Mouse (Mus musculus): Measurements from ENCODE around the gene Ifi27l2b. TPM values are rescaled to one million over a fixed set of nuclear protein-coding genes. Genes with fewer than 3 reads are reported as not detected.
"Not testable (repeated sequence)": the region's sequence is repeated elsewhere in the genome, so short reads cannot be mapped to it uniquely, and the experiment has no call there.

Gene Ifi27l2b
- polyA plus RNA-seq, 1 experiment from 2014 or later, result not detected

- H3K27me3 ChIP-seq (ENCODE audit: insufficient read depth, low read length), result no peaks in the 10 kb centered on the region
- H3K36me3 ChIP-seq (ENCODE audit: insufficient read depth, low read length), result no peaks in the 10 kb centered on the region
- TF ChIP-seq CTCF (IDR thresholded peaks at IDR 0.05; ENCODE audit: low read depth), result no peak
- no peaks in the 10 kb centered on the region for H3K4me1 ChIP-seq (replicated peaks; ENCODE audit: insufficient read depth, low read length)
- WGBS, result 67% methylated on average over 3 of the region's 3 CpGs
- no peak overlapping the region for H3K4me3 ChIP-seq (replicated peaks; ENCODE audit: low read depth, low read length)
- DNase-seq (ENCODE audit: low spot score) (no peak), ATAC-seq (replicated peaks; ENCODE audit: low FRiP score, low read depth) (no peak)
- no peak overlapping the region for H3K9ac ChIP-seq (ENCODE audit: low read depth, low read length)
- H3K4me2 ChIP-seq (ENCODE audit: low read length), result no peak overlapping the region
- no peaks in the 10 kb centered on the region for H3K9me3 ChIP-seq (replicated peaks; ENCODE audit: low read length)
- no peak overlapping the region for H3K27ac ChIP-seq
These were observed 34.2 kb upstream of the Ifi27l2b start for GRCm38 (mm10) chr12:103491091-103491730.

- H3K4me3 ChIP-seq (replicated peaks; ENCODE audit: low read depth, low read length), result no peak overlapping the region
- H3K9me3 ChIP-seq (replicated peaks; ENCODE audit: low read length), result no peaks in the 10 kb centered on the region
- no peaks in the 10 kb centered on the region for H3K27me3 ChIP-seq (ENCODE audit: insufficient read depth, low read length)
- DNase-seq (ENCODE audit: low spot score) (no peak), ATAC-seq (replicated peaks; ENCODE audit: low FRiP score, low read depth) (no peak)
- H3K9ac ChIP-seq (ENCODE audit: low read depth, low read length), result no peak overlapping the region
- TF ChIP-seq CTCF (IDR thresholded peaks at IDR 0.05; ENCODE audit: low read depth), result no peak
- WGBS, result 64% methylated on average over 2 of the region's 2 CpGs
- H3K4me1 ChIP-seq (replicated peaks; ENCODE audit: insufficient read depth, low read length), result no peaks in the 10 kb centered on the region
- H3K36me3 ChIP-seq (ENCODE audit: insufficient read depth, low read length), result no peaks in the 10 kb centered on the region
- H3K27ac ChIP-seq, result no peak overlapping the region
- no peak overlapping the region for H3K4me2 ChIP-seq (ENCODE audit: low read length)
These were observed 30.7 kb upstream of the Ifi27l2b start for GRCm38 (mm10) chr12:103487750-103488149.

- TF ChIP-seq CTCF (IDR thresholded peaks at IDR 0.05; ENCODE audit: low read depth), result no peak
- no peak overlapping the region for H3K4me3 ChIP-seq (replicated peaks; ENCODE audit: low read depth, low read length)
- 62% methylated on average over 4 of the region's 4 CpGs for WGBS
- no peaks in the 10 kb centered on the region for H3K27me3 ChIP-seq (ENCODE audit: insufficient read depth, low read length)
- DNase-seq (ENCODE audit: low spot score) (no peak), ATAC-seq (replicated peaks; ENCODE audit: low FRiP score, low read depth) (no peak)
- H3K4me2 ChIP-seq (ENCODE audit: low read length), result no peak overlapping the region
- H3K9ac ChIP-seq (ENCODE audit: low read depth, low read length), result no peak overlapping the region
- no peak overlapping the region for H3K27ac ChIP-seq
- H3K36me3 ChIP-seq (ENCODE audit: insufficient read depth, low read length), result no peaks in the 10 kb centered on the region
- H3K9me3 ChIP-seq (replicated peaks; ENCODE audit: low read length), result no peaks in the 10 kb centered on the region
- H3K4me1 ChIP-seq (replicated peaks; ENCODE audit: insufficient read depth, low read length), result no peaks in the 10 kb centered on the region
These were observed 30.3 kb upstream of the Ifi27l2b start for GRCm38 (mm10) chr12:103487276-103487675.

GRCm38 (mm10) chr12:103486726-103487125 is 29.7 kb upstream of the Ifi27l2b start:
- DNase-seq (ENCODE audit: low spot score) (no peak), ATAC-seq (replicated peaks; ENCODE audit: low FRiP score, low read depth) (no peak)
- Histone ChIP-seq H3K27me3 (ENCODE audit: insufficient read depth, low read length) (no peaks in the 10 kb centered on the region), H3K27ac (no peak overlapping the region), H3K36me3 (ENCODE audit: insufficient read depth, low read length) (no peaks in the 10 kb centered on the region), H3K9ac (ENCODE audit: low read depth, low read length) (no peak overlapping the region), H3K9me3 (replicated peaks; ENCODE audit: low read length) (no peaks in the 10 kb centered on the region), H3K4me1 (replicated peaks; ENCODE audit: insufficient read depth, low read length) (no peaks in the 10 kb centered on the region), H3K4me3 (replicated peaks; ENCODE audit: low read depth, low read length) (no peak overlapping the region), H3K4me2 (ENCODE audit: low read length) (no peak overlapping the region)
- TF ChIP-seq CTCF (IDR thresholded peaks at IDR 0.05; ENCODE audit: low read depth), result no peak
- WGBS, result 77% methylated on average over 1 of the region's 1 CpGs

GRCm38 (mm10) chr12:103484200-103484972 is 27.4 kb upstream of the Ifi27l2b start:
- not testable (repeated sequence) for ATAC-seq (replicated peaks; ENCODE audit: low FRiP score, low read depth); H3K9ac ChIP-seq (ENCODE audit: low read depth, low read length)

GRCm38 (mm10) chr12:103482781-103483180 is 25.8 kb upstream of the Ifi27l2b start:
- Histone ChIP-seq H3K36me3 (ENCODE audit: insufficient read depth, low read length) (no peaks in the 10 kb centered on the region), H3K4me2 (ENCODE audit: low read length) (no peak overlapping the region), H3K27ac (no peak overlapping the region), H3K4me1 (replicated peaks; ENCODE audit: insufficient read depth, low read length) (no peaks in the 10 kb centered on the region), H3K27me3 (ENCODE audit: insufficient read depth, low read length) (no peaks in the 10 kb centered on the region), H3K9ac (ENCODE audit: low read depth, low read length) (no peak overlapping the region), H3K9me3 (replicated peaks; ENCODE audit: low read length) (no peaks in the 10 kb centered on the region), H3K4me3 (replicated peaks; ENCODE audit: low read depth, low read length) (no peak overlapping the region)
- no peak for TF ChIP-seq CTCF (IDR thresholded peaks at IDR 0.05; ENCODE audit: low read depth)
- no peak for ATAC-seq (replicated peaks; ENCODE audit: low FRiP score, low read depth)
- WGBS, result 66% methylated on average over 2 of the region's 2 CpGs
- DNase-seq (ENCODE audit: low spot score), result no peak

More at GRCm38 (mm10) chr12:103484200-103484972, 27.4 kb upstream of the Ifi27l2b start:
- not testable (repeated sequence) for H3K27ac ChIP-seq; H3K27me3 ChIP-seq (ENCODE audit: insufficient read depth, low read length); H3K9me3 ChIP-seq (replicated peaks; ENCODE audit: low read length); H3K36me3 ChIP-seq (ENCODE audit: insufficient read depth, low read length); H3K4me3 ChIP-seq (replicated peaks; ENCODE audit: low read depth, low read length); H3K4me2 ChIP-seq (ENCODE audit: low read length); H3K4me1 ChIP-seq (replicated peaks; ENCODE audit: insufficient read depth, low read length); DNase-seq (ENCODE audit: low spot score)
- 55% methylated on average over 9 of the region's 9 CpGs for WGBS
